Mouse (Mus musculus) midbrain, embryonic 16.5 days (tissue): ENCODE data around the gene Sdad1. TPM values are rescaled to one million over a fixed set of nuclear protein-coding genes. Genes with fewer than 3 reads are reported as not detected.
A peak's percentile ranks its signal among the peaks of the same experiment; 100 is the strongest.

Source experiments
- ATAC-seq: fragments of 200-750 bp; cut with Nextera tagmentation; 2 replicates; pipeline ENCODE4 v1.8.0; 2017; ENCODE audit warnings: moderate TSS enrichment
- H3K27ac ChIP-seq: fragments of 300-500 bp; sonication (generic); 2 replicates; pipeline ENCODE4 v1.5.1; 2014; ENCODE audit warnings: mild to moderate bottlenecking, low read length, mixed read lengths
- H3K27me3 ChIP-seq: fragments of 300-500 bp; sonication (generic); 2 replicates; pipeline ENCODE4 v1.6.1; 2014; ENCODE audit warnings: low read depth, low read length, mixed read lengths; ENCODE audit not compliant: control insufficient read depth, insufficient read depth
- H3K36me3 ChIP-seq: fragments of 300-500 bp; sonication (generic); 2 replicates; pipeline ENCODE4 v1.6.1; 2014; ENCODE audit warnings: mild to moderate bottlenecking, low read length, moderate library complexity, mixed read lengths; ENCODE audit not compliant: control insufficient read depth, insufficient read depth
- H3K4me1 ChIP-seq: fragments of 300-500 bp; sonication (generic); 2 replicates; pipeline ENCODE4 v1.6.1; 2014; ENCODE audit warnings: mild to moderate bottlenecking, low read length, mixed read lengths; ENCODE audit not compliant: control insufficient read depth, insufficient read depth
- H3K4me2 ChIP-seq: fragments of 300-500 bp; sonication (generic); 2 replicates; pipeline ENCODE4 v1.6.1; 2014; ENCODE audit warnings: mild to moderate bottlenecking, low read length, mixed read lengths
- H3K4me3 ChIP-seq: fragments of 300-500 bp; sonication (generic); 2 replicates; pipeline ENCODE4 v1.5.1; 2014; ENCODE audit warnings: low read depth, mild to moderate bottlenecking, low read length, moderate library complexity, mixed read lengths
- H3K9ac ChIP-seq: fragments of 300-500 bp; sonication (generic); 2 replicates; pipeline ENCODE4 v1.6.1; 2014; ENCODE audit warnings: low read depth, low read length, mixed read lengths
- H3K9me3 ChIP-seq: fragments of 300-500 bp; sonication (generic); replicated peaks from 2 replicates; pipeline ENCODE4 v1.6.1; 2014; ENCODE audit warnings: mild to moderate bottlenecking, low read length, mixed read lengths; ENCODE audit not compliant: control insufficient read depth, poor library complexity, severe bottlenecking
- WGBS: fragments of 180-500 bp; shearing (Covaris S2); extraction: QIAGEN DNeasy Blood & Tissue Kit; methylation state at CpG from one replicate; pipeline ENCODE4 v1.1.7; 2014; 5-methylcytosine and 5-hydroxymethylcytosine counted together
- polyA plus RNA-seq: library from polyadenylated mRNA; unstranded; fragments of >200 nt; fragmentation: Nextera tagmentation; extraction: Ambion mirVana; gene quantifications from 2 replicates; pipeline ENCODE4 v1.2.1, GENCODE M21; 2015

Gene Sdad1
- polyA plus RNA-seq, 1 experiment from 2014 or later = 29.1 TPM

DNA sequence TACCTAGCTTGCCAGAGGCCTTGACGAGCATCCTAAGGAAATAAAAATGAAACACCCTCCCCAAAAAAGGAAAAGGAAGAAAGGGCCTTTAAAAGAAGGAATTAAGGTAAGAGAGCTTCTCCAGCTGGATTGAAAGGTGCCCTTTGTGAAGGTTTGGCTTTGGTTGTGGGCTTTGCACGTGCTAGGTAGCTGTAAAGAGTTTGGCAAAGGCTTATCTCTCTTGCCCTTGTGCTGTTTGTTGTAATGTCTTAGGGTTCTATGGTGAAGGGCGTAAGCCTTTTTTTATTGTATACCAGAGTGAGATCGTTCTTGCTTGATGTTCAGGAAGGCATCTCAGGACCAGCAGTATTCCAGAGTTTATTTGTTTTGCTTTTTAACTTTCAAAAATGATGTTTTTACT lies 30.3 kb upstream of the Sdad1 start:
- H3K4me1 ChIP-seq = no peaks in the 10 kb centered on the region
- H3K27ac ChIP-seq = no peak overlapping the region
- WGBS = 78% methylated on average over 4 of the region's 4 CpGs
- H3K4me3 ChIP-seq = no peak overlapping the region
- ATAC-seq = no peak
- no peak overlapping the region for H3K9ac ChIP-seq
- H3K36me3 ChIP-seq = no peaks in the 10 kb centered on the region
- H3K4me2 ChIP-seq = no peak overlapping the region
- no peaks in the 10 kb centered on the region for H3K27me3 ChIP-seq
- no peaks in the 10 kb centered on the region for H3K9me3 ChIP-seq

DNA sequence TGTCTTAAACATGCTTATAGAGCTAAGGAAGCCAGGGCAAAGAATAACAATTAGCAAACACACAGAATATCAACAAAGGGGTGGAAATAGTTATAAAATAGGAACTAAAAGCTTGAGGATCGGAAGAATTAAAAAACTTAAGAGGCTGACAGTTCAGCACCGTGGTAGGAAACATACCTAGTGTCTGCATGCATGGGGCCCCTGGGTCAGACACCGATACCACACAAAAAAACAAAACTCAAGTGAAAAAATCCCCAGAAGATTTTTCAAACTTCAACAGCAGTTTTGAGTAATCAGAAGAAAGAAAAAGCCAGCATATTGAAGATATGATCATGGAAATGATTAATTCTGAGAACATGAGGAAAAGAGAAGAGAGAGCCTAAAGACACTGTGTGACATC lies 26.5 kb upstream of the Sdad1 start:
- H3K4me3 ChIP-seq = no peak overlapping the region
- no peak overlapping the region for H3K27ac ChIP-seq
- no peak overlapping the region for H3K4me2 ChIP-seq
- 88% methylated on average over 3 of the region's 3 CpGs for WGBS
- no peak for ATAC-seq
- no peak overlapping the region for H3K9ac ChIP-seq
- H3K36me3 ChIP-seq = no peaks in the 10 kb centered on the region
- no peaks in the 10 kb centered on the region for H3K9me3 ChIP-seq
- no peaks in the 10 kb centered on the region for H3K27me3 ChIP-seq
- no peaks in the 10 kb centered on the region for H3K4me1 ChIP-seq

- WGBS = 75% methylated on average over 9 of the region's 9 CpGs
- no peak overlapping the region for H3K9ac ChIP-seq
- H3K27ac ChIP-seq = no peak overlapping the region
- no peaks in the 10 kb centered on the region for H3K27me3 ChIP-seq
- no peaks in the 10 kb centered on the region for H3K36me3 ChIP-seq
- no peak for ATAC-seq
- H3K4me2 ChIP-seq = peak overlapping the region; percentile 17; the same call in 1 of the 2 replicates
- H3K4me1 ChIP-seq = no peaks in the 10 kb centered on the region
- no peak overlapping the region for H3K4me3 ChIP-seq
- H3K9me3 ChIP-seq = no peaks in the 10 kb centered on the region
Measured at GRCm38 (mm10) chr5:92332359-92332840, 22.1 kb upstream of the Sdad1 start.

GRCm38 (mm10) chr5:92331635-92332338 lies 21.5 kb upstream of the Sdad1 start, which contains the start of gene Art3:
Gene Art3, plus strand, starts transcription at chr5:92331827.
- no peak for ATAC-seq
- H3K4me2 ChIP-seq = peak within 1 kb of the TSS; percentile 17; the same call in 1 of the 2 replicates
- H3K4me3 ChIP-seq = no peak within 1 kb of the TSS
- no peaks in the 10 kb centered on the region for H3K36me3 ChIP-seq
- H3K27me3 ChIP-seq = no peaks in the 10 kb centered on the region
- H3K9me3 ChIP-seq = no peaks in the 10 kb centered on the region
- WGBS = 94% methylated on average over 17 of the region's 17 CpGs
- H3K4me1 ChIP-seq = no peaks in the 10 kb centered on the region
- H3K9ac ChIP-seq = no peak within 1 kb of the TSS
- H3K27ac ChIP-seq = no peak within 1 kb of the TSS

GRCm38 (mm10) chr5:92331122-92331521 lies 20.8 kb upstream of the Sdad1 start:
- H3K4me1 ChIP-seq = no peaks in the 10 kb centered on the region
- no peak overlapping the region for H3K9ac ChIP-seq
- no peak overlapping the region for H3K27ac ChIP-seq
- no peak for ATAC-seq
- no peaks in the 10 kb centered on the region for H3K36me3 ChIP-seq
- no peaks in the 10 kb centered on the region for H3K27me3 ChIP-seq
- H3K4me3 ChIP-seq = no peak overlapping the region
- no peak overlapping the region for H3K4me2 ChIP-seq
- 88% methylated on average over 12 of the region's 12 CpGs for WGBS
- no peaks in the 10 kb centered on the region for H3K9me3 ChIP-seq

DNA sequence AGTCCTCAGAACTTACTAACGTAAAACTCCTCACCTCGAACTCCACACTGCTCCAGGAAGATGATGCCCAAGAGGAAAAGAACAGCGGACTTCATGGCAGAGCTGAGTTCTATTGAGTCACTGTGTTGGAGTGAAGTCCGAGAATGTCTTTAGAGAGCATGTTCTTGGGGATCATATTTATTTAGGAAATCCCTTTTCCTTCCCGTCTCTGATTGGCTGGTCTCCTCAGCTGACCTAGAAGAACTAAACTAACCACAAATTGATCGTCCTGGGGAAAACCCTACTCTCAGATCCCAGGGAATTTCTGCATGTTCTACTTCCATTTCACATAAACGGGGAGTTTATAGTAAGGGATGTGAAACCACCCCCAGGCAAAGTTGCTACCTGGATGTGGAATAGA lies 17.6 kb upstream of the Sdad1 start, which contains the start of gene Cxcl9:
Gene Cxcl9, minus strand, starts transcription at position 151 of the 400 bp plus-strand sequence.
- 91% methylated on average over 7 of the region's 7 CpGs for WGBS
- H3K27me3 ChIP-seq = no peaks in the 10 kb centered on the region
- H3K9ac ChIP-seq = no peak within 1 kb of the TSS
- no peaks in the 10 kb centered on the region for H3K4me1 ChIP-seq
- H3K9me3 ChIP-seq = no peaks in the 10 kb centered on the region
- no peak within 1 kb of the TSS for H3K4me2 ChIP-seq
- H3K4me3 ChIP-seq = no peak within 1 kb of the TSS
- ATAC-seq = no peak
- H3K36me3 ChIP-seq = no peaks in the 10 kb centered on the region
- no peak within 1 kb of the TSS for H3K27ac ChIP-seq

DNA sequence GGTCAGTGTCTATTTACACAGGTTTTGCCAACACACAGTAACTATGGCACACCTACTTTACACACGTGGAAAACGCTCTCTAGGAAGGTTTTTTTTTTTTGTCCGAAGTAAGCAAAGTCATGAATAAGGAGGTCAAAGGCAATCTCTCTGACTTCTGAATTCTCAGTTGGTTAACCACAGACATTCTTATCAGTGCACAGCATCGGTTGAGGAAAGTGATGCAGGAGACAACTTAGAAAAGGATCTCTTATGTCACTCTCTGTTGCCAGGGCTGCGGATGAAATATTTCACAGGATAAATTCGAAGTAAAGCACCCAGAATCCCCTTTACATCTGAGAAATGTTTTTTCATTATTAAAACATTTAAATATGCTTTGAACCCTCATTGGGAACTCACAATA lies 17.1 kb upstream of the Sdad1 start:
- no peak overlapping the region for H3K4me2 ChIP-seq
- no peak overlapping the region for H3K9ac ChIP-seq
- H3K9me3 ChIP-seq = no peaks in the 10 kb centered on the region
- WGBS = 83% methylated on average over 6 of the region's 6 CpGs
- no peaks in the 10 kb centered on the region for H3K27me3 ChIP-seq
- ATAC-seq = no peak
- H3K4me3 ChIP-seq = no peak overlapping the region
- no peaks in the 10 kb centered on the region for H3K36me3 ChIP-seq
- no peaks in the 10 kb centered on the region for H3K4me1 ChIP-seq
- H3K27ac ChIP-seq = no peak overlapping the region

DNA sequence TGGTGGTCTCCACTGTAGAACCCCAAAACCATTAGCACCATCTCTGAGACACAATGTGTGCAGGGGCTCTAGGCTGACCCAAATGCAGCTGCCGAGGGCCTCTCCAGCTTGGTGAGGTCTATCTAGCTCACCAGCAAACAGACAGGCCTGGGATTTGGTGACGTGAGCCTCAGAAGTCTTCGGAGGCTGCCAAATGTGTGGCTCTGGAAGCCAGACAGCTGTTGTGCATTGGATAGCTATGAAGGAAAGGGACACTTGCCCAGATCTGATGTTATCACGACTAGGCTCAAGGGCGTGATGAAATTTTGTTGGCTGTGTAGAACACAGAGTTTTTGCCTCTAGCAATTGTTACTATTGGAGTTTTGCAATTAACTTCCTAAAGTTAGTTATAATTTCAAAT lies 13.0 kb upstream of the Sdad1 start:
- Histone ChIP-seq H3K36me3 (no peaks in the 10 kb centered on the region), H3K9ac (no peak overlapping the region), H3K4me1 (no peaks in the 10 kb centered on the region), H3K4me3 (no peak overlapping the region), H3K4me2 (no peak overlapping the region), H3K27ac (no peak overlapping the region), H3K27me3 (no peaks in the 10 kb centered on the region), H3K9me3 (no peaks in the 10 kb centered on the region)
- 90% methylated on average over 5 of the region's 5 CpGs for WGBS
- no peak for ATAC-seq

DNA sequence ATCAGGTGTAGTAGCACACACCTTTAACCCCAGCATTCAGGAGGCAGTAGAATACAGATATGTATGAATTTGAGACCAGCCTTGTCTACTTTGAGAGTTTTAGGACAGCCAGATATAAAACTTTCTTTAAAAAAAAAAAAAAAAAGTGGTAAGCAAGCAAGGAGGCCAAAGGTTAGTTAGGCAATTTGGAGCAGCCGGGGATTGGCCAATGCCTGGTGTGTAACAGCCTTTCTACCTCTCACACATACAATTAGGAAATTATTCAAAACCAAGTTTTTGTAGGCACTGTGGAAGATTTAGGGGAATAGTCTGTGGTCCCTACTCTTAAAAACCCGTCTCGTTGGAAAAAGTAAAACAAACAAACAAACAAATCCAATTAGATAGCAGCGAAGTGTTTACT lies 12.3 kb upstream of the Sdad1 start:
- no peaks in the 10 kb centered on the region for H3K4me1 ChIP-seq
- H3K27me3 ChIP-seq = no peaks in the 10 kb centered on the region
- no peaks in the 10 kb centered on the region for H3K36me3 ChIP-seq
- no peak overlapping the region for H3K27ac ChIP-seq
- WGBS = 91% methylated on average over 4 of the region's 4 CpGs
- no peak overlapping the region for H3K4me3 ChIP-seq
- H3K4me2 ChIP-seq = no peak overlapping the region
- no peak for ATAC-seq
- H3K9ac ChIP-seq = no peak overlapping the region
- H3K9me3 ChIP-seq = no peaks in the 10 kb centered on the region
